Mouse (Mus musculus) forebrain, postnatal 0 days (tissue): ENCODE results near the gene Cd47. TPM values are rescaled to one million over a fixed set of nuclear protein-coding genes. Genes with fewer than 3 reads are reported as not detected.

ENCODE experiments used
- ATAC-seq: fragments of 200-750 bp; cut with Nextera tagmentation; 2 replicates; pipeline ENCODE4 v1.8.0; 2017; ENCODE audit warnings: mild to moderate bottlenecking, moderate library complexity
- DNase-seq: peaks from one replicate; pipeline ENCODE4 v3.0.0-alpha.2; 2015
- H3K27ac ChIP-seq: fragments of 300-500 bp; sonication (generic); 2 replicates; pipeline ENCODE4 v1.5.1; 2014; ENCODE audit warnings: low read depth, mild to moderate bottlenecking, antibody characterized with exemption, low read length, moderate library complexity, mixed read lengths
- H3K27me3 ChIP-seq: fragments of 300-500 bp; sonication (generic); 2 replicates; pipeline ENCODE4 v1.6.1; 2014; ENCODE audit warnings: mild to moderate bottlenecking, low read length, mixed read lengths; ENCODE audit not compliant: insufficient read depth
- H3K36me3 ChIP-seq: fragments of 300-500 bp; sonication (generic); 2 replicates; pipeline ENCODE4 v1.6.1; 2014; ENCODE audit warnings: mild to moderate bottlenecking, moderate library complexity; ENCODE audit not compliant: insufficient read depth
- H3K4me1 ChIP-seq: fragments of 300-500 bp; sonication (generic); 2 replicates; pipeline ENCODE4 v1.6.1; 2014; ENCODE audit warnings: antibody characterized with exemption; ENCODE audit not compliant: insufficient read depth
- H3K4me2 ChIP-seq: fragments of 300-500 bp; sonication (generic); 2 replicates; pipeline ENCODE4 v1.6.1; 2014; ENCODE audit warnings: low read depth, mild to moderate bottlenecking, moderate library complexity
- H3K4me3 ChIP-seq: fragments of 300-500 bp; sonication (generic); 2 replicates; pipeline ENCODE4 v1.5.1; 2014; ENCODE audit warnings: low read depth, low read length, mixed read lengths
- H3K9ac ChIP-seq: fragments of 300-500 bp; sonication (generic); 2 replicates; pipeline ENCODE4 v1.6.1; 2014; ENCODE audit warnings: mild to moderate bottlenecking
- H3K9me3 ChIP-seq: fragments of 300-500 bp; sonication (generic); 2 replicates; pipeline ENCODE4 v1.6.1; 2016; ENCODE audit warnings: low read length
- CTCF ChIP-seq: sonication (generic); IDR thresholded peaks from 2 replicates; pipeline ENCODE4 v1.5.1; 2016; ENCODE audit warnings: antibody characterized with exemption, control low read depth, low read depth
- WGBS: fragments of 180-500 bp; shearing (Covaris S2); extraction: QIAGEN DNeasy Blood & Tissue Kit; methylation state at CpG from one replicate; pipeline ENCODE4 v1.1.7; 2014; 5-methylcytosine and 5-hydroxymethylcytosine counted together
- polyA plus RNA-seq: library from polyadenylated mRNA; unstranded; fragments of >200 nt; fragmentation: Nextera tagmentation; extraction: Ambion mirVana; gene quantifications from 2 replicates; pipeline ENCODE4 v1.2.1, GENCODE M21; 2015
- total RNA-seq: library from RNA; depleted of rRNA; stranded (reverse); fragments of >200 nt; gene quantifications from 2 replicates; pipeline ENCODE4 v1.2.3, GENCODE M21; 2014

Cd47 gene
- total and polyA plus RNA-seq, 2 experiments from 2014 or later: 47.3 to 210 TPM

GRCm38 (mm10) chr16:49906940-49907339 lies 106.6 kb downstream of the Cd47 start:
- Histone ChIP-seq H3K9ac (no peak overlapping the region), H3K4me3 (no peak overlapping the region), H3K27me3 (no peaks in the 10 kb centered on the region), H3K4me1 (no peaks in the 10 kb centered on the region), H3K4me2 (no peak overlapping the region), H3K9me3 (no peaks in the 10 kb centered on the region), H3K36me3 (peaks cover 3% of the 10 kb centered on the region; the same call in 1 of the 2 replicates), H3K27ac (no peak overlapping the region)
- no peak for ATAC-seq
- no peak for DNase-seq
- no peak for TF ChIP-seq CTCF
- WGBS: 76% methylated on average over 2 of the region's 2 CpGs

GRCm38 (mm10) chr16:49907356-49907755 lies 107.0 kb downstream of the Cd47 start:
- Histone ChIP-seq H3K36me3 (peaks cover 3% of the 10 kb centered on the region; the same call in 1 of the 2 replicates), H3K9me3 (no peaks in the 10 kb centered on the region), H3K9ac (no peak overlapping the region), H3K4me2 (no peak overlapping the region), H3K27me3 (no peaks in the 10 kb centered on the region), H3K27ac (no peak overlapping the region), H3K4me1 (no peaks in the 10 kb centered on the region), H3K4me3 (no peak overlapping the region)
- ATAC-seq (peak; percentile 43; the same call in 1 of the 2 replicates), DNase-seq (no peak)
- no peak for TF ChIP-seq CTCF
- 52% methylated on average over 4 of the region's 4 CpGs for WGBS

DNA sequence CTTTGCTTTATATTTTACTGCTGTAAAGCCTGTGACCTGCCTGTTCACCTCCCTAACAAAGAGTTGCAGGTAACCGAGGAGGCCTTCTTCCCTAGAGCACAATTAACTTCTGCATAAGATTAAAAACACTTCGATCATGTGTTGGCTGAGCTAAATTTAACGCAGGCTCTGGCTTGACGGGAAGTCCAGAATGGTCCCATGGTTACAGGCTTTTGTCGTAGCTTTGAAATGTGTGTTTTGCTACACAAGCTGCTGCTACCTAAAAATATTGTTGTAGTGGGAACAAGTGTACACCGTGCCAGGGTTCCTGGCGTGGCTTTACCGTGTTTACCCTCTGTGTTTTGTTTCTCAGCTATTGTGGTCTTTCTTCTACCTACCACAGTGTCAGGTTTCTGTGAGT lies 109.2 kb downstream of the Cd47 start:
- ATAC-seq (peak; percentile 40; the same call in 1 of the 2 replicates), DNase-seq (no peak)
- Histone ChIP-seq H3K36me3 (peaks cover 3% of the 10 kb centered on the region; the same call in 1 of the 2 replicates), H3K4me1 (no peaks in the 10 kb centered on the region), H3K27ac (no peak overlapping the region), H3K27me3 (no peaks in the 10 kb centered on the region), H3K9me3 (no peaks in the 10 kb centered on the region), H3K4me2 (no peak overlapping the region), H3K4me3 (no peak overlapping the region), H3K9ac (no peak overlapping the region)
- 48% methylated on average over 8 of the region's 8 CpGs for WGBS
- TF ChIP-seq CTCF: no peak

DNA sequence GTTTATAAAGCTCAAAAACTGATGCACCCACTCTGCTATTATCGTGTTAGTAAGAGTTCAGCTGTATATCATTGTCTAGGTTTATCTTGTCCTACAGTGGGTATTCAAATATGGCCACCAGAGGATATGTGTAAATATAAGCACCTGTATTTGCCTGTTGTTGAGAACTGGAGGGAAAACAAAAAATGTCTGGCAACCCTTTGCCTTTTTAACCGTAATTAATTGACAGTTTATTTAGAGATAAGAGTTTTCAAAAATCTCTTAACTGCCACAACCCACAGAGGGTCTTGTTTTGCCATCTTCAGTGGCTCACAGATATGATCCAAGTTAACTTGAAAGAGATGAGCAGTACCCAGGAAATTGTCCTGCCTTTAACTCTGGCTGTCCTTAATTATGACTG lies 113.8 kb downstream of the Cd47 start:
- ATAC-seq (no peak), DNase-seq (no peak)
- H3K27me3 ChIP-seq: no peaks in the 10 kb centered on the region
- H3K4me1 ChIP-seq: no peaks in the 10 kb centered on the region
- WGBS: 83% methylated on average over 2 of the region's 2 CpGs
- no peak overlapping the region for H3K27ac ChIP-seq
- no peak overlapping the region for H3K4me3 ChIP-seq
- no peak for TF ChIP-seq CTCF
- H3K36me3 ChIP-seq: peaks cover 3% of the 10 kb centered on the region; the same call in 1 of the 2 replicates
- H3K4me2 ChIP-seq: no peak overlapping the region
- H3K9me3 ChIP-seq: no peaks in the 10 kb centered on the region
- H3K9ac ChIP-seq: no peak overlapping the region

- WGBS: 79% methylated on average over 11 of the region's 11 CpGs
- DNase-seq (no peak), ATAC-seq (0 out of 2 replicates have a peak, but pooled peaks have one; percentile 28)
- H3K9ac ChIP-seq: no peak overlapping the region
- no peak for TF ChIP-seq CTCF
- no peaks in the 10 kb centered on the region for H3K27me3 ChIP-seq
- no peaks in the 10 kb centered on the region for H3K4me1 ChIP-seq
- H3K4me2 ChIP-seq: no peak overlapping the region
- H3K4me3 ChIP-seq: no peak overlapping the region
- H3K36me3 ChIP-seq: peaks cover 3% of the 10 kb centered on the region; the same call in 1 of the 2 replicates
- H3K27ac ChIP-seq: no peak overlapping the region
- H3K9me3 ChIP-seq: no peaks in the 10 kb centered on the region
Observed at GRCm38 (mm10) chr16:49915532-49916476, 115.5 kb downstream of the Cd47 start.

DNA sequence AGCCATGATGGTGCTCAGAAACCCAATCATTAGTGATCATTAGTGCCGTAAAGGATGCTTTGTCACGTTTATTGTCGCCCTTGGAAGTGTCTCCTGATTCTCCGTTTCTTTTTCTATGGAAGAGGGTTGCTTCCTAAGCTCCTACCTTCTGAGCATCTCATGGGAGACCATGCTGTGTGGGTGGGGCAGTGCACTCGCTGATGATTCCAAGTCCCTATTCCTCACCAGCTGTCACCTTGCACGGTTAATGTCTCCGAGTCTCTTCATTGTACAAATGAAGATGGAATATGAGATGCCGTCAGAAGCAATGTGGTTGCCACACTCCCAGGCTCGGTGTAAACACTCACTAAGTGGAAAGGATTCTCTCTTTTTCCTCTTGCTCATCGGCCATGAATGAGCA lies 119.9 kb downstream of the Cd47 start:
- Histone ChIP-seq H3K4me1 (no peaks in the 10 kb centered on the region), H3K4me2 (no peak overlapping the region), H3K9me3 (no peaks in the 10 kb centered on the region), H3K9ac (no peak overlapping the region), H3K4me3 (no peak overlapping the region), H3K27ac (no peak overlapping the region), H3K36me3 (no peaks in the 10 kb centered on the region), H3K27me3 (no peaks in the 10 kb centered on the region)
- 78% methylated on average over 10 of the region's 10 CpGs for WGBS
- ATAC-seq (no peak), DNase-seq (no peak)
- no peak for TF ChIP-seq CTCF

- no peaks in the 10 kb centered on the region for H3K27me3 ChIP-seq
- H3K9ac ChIP-seq: no peak overlapping the region
- no peaks in the 10 kb centered on the region for H3K4me1 ChIP-seq
- no peak overlapping the region for H3K4me3 ChIP-seq
- DNase-seq: no peak
- H3K4me2 ChIP-seq: no peak overlapping the region
- 86% methylated on average over 6 of the region's 6 CpGs for WGBS
- TF ChIP-seq CTCF: no peak
- H3K36me3 ChIP-seq: no peaks in the 10 kb centered on the region
- H3K9me3 ChIP-seq: no peaks in the 10 kb centered on the region
- no peak for ATAC-seq
- H3K27ac ChIP-seq: no peak overlapping the region
Observed at GRCm38 (mm10) chr16:49921677-49922076, 121.3 kb downstream of the Cd47 start.
